In the genomic region with DNA sequence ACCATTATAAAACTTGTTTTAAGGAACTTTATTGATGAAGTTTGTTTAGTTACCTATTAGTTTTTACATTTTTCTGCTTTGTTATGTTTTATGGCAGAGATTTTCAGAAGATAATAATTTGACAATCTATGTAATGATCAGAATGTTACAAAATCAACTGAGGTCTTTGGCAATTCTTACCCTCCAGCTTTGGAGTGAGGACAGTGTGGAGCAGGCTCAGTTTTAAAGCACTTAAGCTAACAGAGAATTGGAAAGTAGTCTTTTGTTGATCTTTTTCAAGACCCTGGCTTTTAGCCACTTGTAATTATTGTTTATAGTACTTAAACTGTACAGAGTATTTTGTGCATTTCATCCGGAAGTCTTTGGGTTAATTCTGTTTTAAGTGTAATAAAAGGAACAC, we compare ENCODE assay signal across 19 mouse cellular contexts. TPM values are rescaled to one million over a fixed set of nuclear protein-coding genes. Genes with fewer than 3 reads are reported as not detected.
A peak's percentile ranks its signal among the peaks of the same experiment; 100 is the strongest.
DNase-seq lines count a peak whose midpoint lies in the region; ATAC-seq and TF ChIP-seq lines count a peak whose summit lies in the region.
"Had no signal": no experiment of that assay in that cellular context is flagged by ENCODE, and none has a peak within 500 bp of the region (broad histone marks: within the 10 kb centered on the region; RNA-seq: fewer than 3 reads in every experiment).

No protein-coding gene starts in this region.

- WGBS in heart, postnatal 0 days: 76% methylated on average over 1 of the region's 1 CpGs
- WGBS in heart, embryonic 12.5 days: 83% methylated on average over 1 of the region's 1 CpGs
- 18% methylated on average over 1 of the region's 1 CpGs for WGBS in liver, adult 2 months
- 83% methylated on average over 1 of the region's 1 CpGs for WGBS in liver, embryonic 12.5 days (ENCODE audit: insufficient replicate concordance)
- 86% methylated on average over 1 of the region's 1 CpGs for WGBS in forebrain, embryonic 10.5 days

- no peak for DNase-seq in heart, postnatal 0 days (ENCODE audit: low spot score)
- peak; percentile 86 for DNase-seq in liver, adult 2 months (ENCODE audit: extremely low read depth, low read depth, low spot score)
- DNase-seq in liver: no peak
- no peak for DNase-seq in forebrain, embryonic 10.5 days (ENCODE audit: extremely low spot score, low spot score)
- DNase-seq: adrenal gland, adult 2 months; cerebellum, postnatal 10 days; kidney, postnatal 4 days; lung, adult 2 months; lung, postnatal 4 days; right cerebral cortex, postnatal 25 days had no signal

- H3K79me2 ChIP-seq in liver, adult 2 months (ENCODE audit: control insufficient read depth, insufficient read depth, low read length): peaks cover 14% of the 10 kb centered on the region; the same call in 1 of the 2 replicates
- H3K79me2 ChIP-seq in myocyte (ENCODE audit: control insufficient read depth, insufficient read depth): peaks cover 30% of the 10 kb centered on the region

- no peaks in the 10 kb centered on the region for H3K9me3 ChIP-seq in heart, postnatal 0 days (replicated peaks; ENCODE audit: control insufficient read depth, low read length)
- H3K9me3 ChIP-seq in heart, embryonic 12.5 days (replicated peaks): no peaks in the 10 kb centered on the region
- no peaks in the 10 kb centered on the region for H3K9me3 ChIP-seq in liver, embryonic 12.5 days (replicated peaks)
- no peaks in the 10 kb centered on the region for H3K9me3 ChIP-seq in forebrain, embryonic 10.5 days
- H3K9me3 ChIP-seq: forebrain, embryonic 15.5 days; hindbrain, embryonic 10.5 days had no signal

- H3K9ac ChIP-seq in heart, postnatal 0 days (replicated peaks; ENCODE audit: low read depth, low read length): no peak overlapping the region
- no peak overlapping the region for H3K9ac ChIP-seq in heart, embryonic 12.5 days
- H3K9ac ChIP-seq in liver, adult 2 months (ENCODE audit: low read depth, low read length): no peak overlapping the region
- no peak overlapping the region for H3K9ac ChIP-seq in liver, embryonic 12.5 days
- H3K9ac ChIP-seq: forebrain, embryonic 15.5 days had no signal

- no peaks in the 10 kb centered on the region for H3K36me3 ChIP-seq in heart, postnatal 0 days (replicated peaks; ENCODE audit: control insufficient read depth, insufficient read depth, low read length)
- no peaks in the 10 kb centered on the region for H3K36me3 ChIP-seq in heart, embryonic 12.5 days
- no peaks in the 10 kb centered on the region for H3K36me3 ChIP-seq in liver, adult 2 months (ENCODE audit: control insufficient read depth, insufficient read depth, low read length)
- H3K36me3 ChIP-seq in liver, embryonic 12.5 days: no peaks in the 10 kb centered on the region
- no peaks in the 10 kb centered on the region for H3K36me3 ChIP-seq in myocyte (ENCODE audit: control insufficient read depth, insufficient read depth)
- no peaks in the 10 kb centered on the region for H3K36me3 ChIP-seq in forebrain, embryonic 10.5 days (replicated peaks)
- H3K36me3 ChIP-seq: forebrain, embryonic 15.5 days; hindbrain, embryonic 10.5 days had no signal

- no peak for TF ChIP-seq EP300 in heart, postnatal 0 days (IDR thresholded peaks at IDR 0.05; ENCODE audit: low read depth)

- no peak for TF ChIP-seq POLR2A in liver, adult 2 months (IDR thresholded peaks at IDR 0.05; ENCODE audit: extremely low read depth, insufficient read depth, low read length)
- no peak for TF ChIP-seq POLR2A in myocyte (IDR thresholded peaks at IDR 0.05; ENCODE audit: insufficient read length, low read depth)

- peak overlapping the region; percentile 28; the same call in 1 of the 2 replicates for H3K4me3 ChIP-seq in heart, postnatal 0 days (ENCODE audit: low read depth, low read length)
- H3K4me3 ChIP-seq in heart, embryonic 12.5 days: no peak overlapping the region
- H3K4me3 ChIP-seq in liver, adult 2 months (ENCODE audit: insufficient read depth, low read depth, low read length): peak overlapping the region; percentile 52
- peak overlapping the region; percentile 34; the same call in 1 of the 2 replicates for H3K4me3 ChIP-seq in liver, embryonic 12.5 days
- H3K4me3 ChIP-seq in myocyte: no peak overlapping the region
- H3K4me3 ChIP-seq in forebrain, embryonic 10.5 days: no peak overlapping the region
- H3K4me3 ChIP-seq: forebrain, embryonic 15.5 days; hindbrain, embryonic 10.5 days had no signal

- H3K4me1 ChIP-seq in heart, postnatal 0 days (ENCODE audit: control insufficient read depth, insufficient read depth): no peaks in the 10 kb centered on the region
- H3K4me1 ChIP-seq in heart, embryonic 12.5 days (replicated peaks): peaks cover 4% of the 10 kb centered on the region
- H3K4me1 ChIP-seq in liver, adult 2 months (ENCODE audit: control insufficient read depth, insufficient read depth, low read length): peaks cover 5% of the 10 kb centered on the region
- H3K4me1 ChIP-seq in liver, embryonic 12.5 days: peaks cover 20% of the 10 kb centered on the region
- peaks cover 18% of the 10 kb centered on the region for H3K4me1 ChIP-seq in forebrain, embryonic 10.5 days

- no peak overlapping the region for H3ac ChIP-seq in myocyte (ENCODE audit: control insufficient read depth, insufficient read length)

- ATAC-seq in heart, postnatal 0 days (ENCODE audit: insufficient read depth, low read depth): no peak
- ATAC-seq in heart, embryonic 12.5 days (ENCODE audit: insufficient number of reproducible peaks, low FRiP score): no peak
- ATAC-seq in liver, embryonic 12.5 days: no peak
- ATAC-seq: CD4-positive, CD25-positive, alpha-beta regulatory T cell, adult 4 months; forebrain, embryonic 15.5 days had no signal

- TF ChIP-seq CTCF in heart, postnatal 0 days (IDR thresholded peaks at IDR 0.05; ENCODE audit: low read depth): no peak
- TF ChIP-seq CTCF in liver, adult 2 months (IDR thresholded peaks at IDR 0.05; ENCODE audit: low read depth, low read length): no peak

- peak overlapping the region; percentile 80 for H3K4me2 ChIP-seq in heart, postnatal 0 days (ENCODE audit: low read depth, low read length)
- H3K4me2 ChIP-seq in heart, embryonic 12.5 days: no peak overlapping the region
- peak overlapping the region; percentile 55 for H3K4me2 ChIP-seq in liver, embryonic 12.5 days
- peak overlapping the region; percentile 30 for H3K4me2 ChIP-seq in myocyte (ENCODE audit: low read depth)
- H3K4me2 ChIP-seq: forebrain, embryonic 15.5 days; midbrain, embryonic 11.5 days had no signal

- no peaks in the 10 kb centered on the region for H3K27me3 ChIP-seq in heart, postnatal 0 days (ENCODE audit: control insufficient read depth, insufficient read depth, low read length)
- H3K27me3 ChIP-seq in heart, embryonic 12.5 days (replicated peaks): no peaks in the 10 kb centered on the region
- H3K27me3 ChIP-seq in liver, adult 2 months (ENCODE audit: control insufficient read depth, insufficient read depth, low read length): no peaks in the 10 kb centered on the region
- H3K27me3 ChIP-seq in liver, embryonic 12.5 days (replicated peaks): no peaks in the 10 kb centered on the region
- no peaks in the 10 kb centered on the region for H3K27me3 ChIP-seq in myocyte (ENCODE audit: control insufficient read depth, insufficient read depth, insufficient read length)
- H3K27me3 ChIP-seq in forebrain, embryonic 10.5 days (ENCODE audit: poor library complexity, severe bottlenecking): no peaks in the 10 kb centered on the region
- H3K27me3 ChIP-seq: forebrain, embryonic 15.5 days had no signal

- no peak overlapping the region for H3K27ac ChIP-seq in heart, postnatal 0 days (ENCODE audit: low read depth)
- no peak overlapping the region for H3K27ac ChIP-seq in heart, embryonic 12.5 days (ENCODE audit: poor library complexity, severe bottlenecking)
- no peak overlapping the region for H3K27ac ChIP-seq in liver, adult 2 months (replicated peaks; ENCODE audit: insufficient read depth, low read depth, low read length)
- H3K27ac ChIP-seq in liver, embryonic 12.5 days: no peak overlapping the region
- H3K27ac ChIP-seq in forebrain, embryonic 10.5 days: no peak overlapping the region
- H3K27ac ChIP-seq: forebrain, embryonic 15.5 days; hindbrain, embryonic 10.5 days; stomach, postnatal 0 days had no signal

TF ChIP-seq in myocyte, 11 proteins besides CTCF, POLR2A, EP300 and RAD21 (continues in another document):
- TF ChIP-seq TCF12 (IDR thresholded peaks at IDR 0.05; ENCODE audit: insufficient read depth, poor library complexity, severe bottlenecking) (no peak), USF1 (IDR thresholded peaks at IDR 0.05; ENCODE audit: low read depth) (no peak), CEBPB (IDR thresholded peaks at IDR 0.05; ENCODE audit: insufficient read depth, poor library complexity, severe bottlenecking) (no peak)

RNA-seq across cellular contexts. Expression of a gene that starts 2.4 kb away (rescaled TPM):
- total RNA-seq in heart, postnatal 0 days (2014; rRNA removed; ENCODE audit: low replicate concordance): 299 and 382 TPM in 2 replicates
- 840 and 915 TPM in 2 replicates for polyA plus RNA-seq in heart, postnatal 0 days (2015; fragmentation: Nextera tagmentation; extraction: Ambion mirVana)
- 226 TPM in 2 replicates for polyA plus RNA-seq in heart, embryonic 12.5 days (2016; fragmentation: Nextera tagmentation; extraction: Ambion mirVana)
- 279 and 312 TPM in 2 replicates for total RNA-seq in liver, adult 2 months (2014; rRNA removed)
- polyA plus RNA-seq in liver, adult 2 months (2012; rRNA removed): 227 and 264 TPM in 2 replicates
- 184 and 196 TPM in 2 replicates for polyA plus RNA-seq in liver, embryonic 12.5 days (2016; fragmentation: Nextera tagmentation; extraction: Ambion mirVana)
- polyA plus RNA-seq in myocyte (2012; fragmentation: generic; extraction: Trizol): 85.0 TPM
- polyA plus RNA-seq in forebrain, embryonic 10.5 days (2016; fragmentation: Nextera tagmentation; extraction: Ambion mirVana): 79.7 and 90.0 TPM in 2 replicates

RNA-seq across cellular contexts. Expression of a gene that starts 2.6 kb away (rescaled TPM):
- 24.1 and 36.8 TPM in 2 replicates for total RNA-seq in heart, postnatal 0 days (2014; rRNA removed; ENCODE audit: low replicate concordance)
- 19.2 and 21.5 TPM in 2 replicates for polyA plus RNA-seq in heart, postnatal 0 days (2015; fragmentation: Nextera tagmentation; extraction: Ambion mirVana)
- polyA plus RNA-seq in heart, embryonic 12.5 days (2016; fragmentation: Nextera tagmentation; extraction: Ambion mirVana): 17.9 and 18.7 TPM in 2 replicates
- 38.9 and 43.2 TPM in 2 replicates for total RNA-seq in liver, adult 2 months (2014; rRNA removed)
- polyA plus RNA-seq in liver, adult 2 months (2012; rRNA removed): 16.5 and 20.5 TPM in 2 replicates
- polyA plus RNA-seq in liver, embryonic 12.5 days (2016; fragmentation: Nextera tagmentation; extraction: Ambion mirVana): 15.5 and 15.9 TPM in 2 replicates
- 24.1 TPM for polyA plus RNA-seq in myocyte (2012; fragmentation: generic; extraction: Trizol)
- polyA plus RNA-seq in forebrain, embryonic 10.5 days (2016; fragmentation: Nextera tagmentation; extraction: Ambion mirVana): 5.8 and 6.5 TPM in 2 replicates

RNA-seq across cellular contexts. Expression of a gene that starts 22.1 kb away (rescaled TPM):
- total RNA-seq in heart, postnatal 0 days (2014; rRNA removed; ENCODE audit: low replicate concordance): not detected in 2 replicates
- not detected in 2 replicates for polyA plus RNA-seq in heart, postnatal 0 days (2015; fragmentation: Nextera tagmentation; extraction: Ambion mirVana)
- polyA plus RNA-seq in heart, embryonic 12.5 days (2016; fragmentation: Nextera tagmentation; extraction: Ambion mirVana): not detected in 2 replicates
- 0.13 and 0.18 TPM in 2 replicates for total RNA-seq in liver, adult 2 months (2014; rRNA removed)
- not detected in 2 replicates for polyA plus RNA-seq in liver, adult 2 months (2012; rRNA removed)
- not detected in 2 replicates for polyA plus RNA-seq in liver, embryonic 12.5 days (2016; fragmentation: Nextera tagmentation; extraction: Ambion mirVana)
- not detected for polyA plus RNA-seq in myocyte (2012; fragmentation: generic; extraction: Trizol)
- polyA plus RNA-seq in forebrain, embryonic 10.5 days (2016; fragmentation: Nextera tagmentation; extraction: Ambion mirVana): 0.11 TPM in 1 of 2 replicates, not detected in the other
- total RNA-seq: MEL had no signal
- polyA plus RNA-seq: hindbrain, embryonic 10.5 days; stomach, postnatal 0 days had no signal

Comparison
In these comparisons a context has a peak if more than half of its experiments do, and no peak if none do; other contexts are left out.
1. H3K4me3 ChIP-seq: peak in heart, postnatal 0 days (single experiment), liver, adult 2 months (single experiment) and liver, embryonic 12.5 days (single experiment); none in heart, embryonic 12.5 days (single experiment), myocyte (single experiment) and forebrain, embryonic 10.5 days (single experiment).